Mouse (Mus musculus) lung, postnatal 0 days (tissue): ENCODE results near the gene Aasdh.

Experiments
- CTCF ChIP-seq: IDR thresholded peaks from 2 replicates; pipeline ENCODE4 v1.5.1; 2016; ENCODE audit warnings: antibody characterized with exemption, mild to moderate bottlenecking
- EP300 ChIP-seq: IDR thresholded peaks from 2 replicates; pipeline ENCODE4 v1.6.1; 2016; ENCODE audit warnings: antibody characterized with exemption, mild to moderate bottlenecking, control low read depth

GRCm38 (mm10) chr5:76954271-76954900 lies 49.1 kb upstream of the Aasdh start:
- TF ChIP-seq CTCF, result no peak
- no peak for TF ChIP-seq EP300
